Mouse (Mus musculus): ENCODE measurements around the gene Pprc1. TPM values are rescaled to one million over a fixed set of nuclear protein-coding genes. Genes with fewer than 3 reads are reported as not detected.

Gene Pprc1
- total RNA-seq, 2 experiments from 2014 or later = 13.8 to 14.1 TPM

- no peak for DNase-seq
- intact Hi-C loops (cut with DNase I) = no loop called here
Observed at GRCm38 (mm10) chr19:46032731-46033510, 11.8 kb upstream of the Pprc1 start.

- intact Hi-C loops (cut with DNase I) = no loop called here
- DNase-seq = no peak
Observed at GRCm38 (mm10) chr19:46033911-46034310, 10.8 kb upstream of the Pprc1 start.

DNA sequence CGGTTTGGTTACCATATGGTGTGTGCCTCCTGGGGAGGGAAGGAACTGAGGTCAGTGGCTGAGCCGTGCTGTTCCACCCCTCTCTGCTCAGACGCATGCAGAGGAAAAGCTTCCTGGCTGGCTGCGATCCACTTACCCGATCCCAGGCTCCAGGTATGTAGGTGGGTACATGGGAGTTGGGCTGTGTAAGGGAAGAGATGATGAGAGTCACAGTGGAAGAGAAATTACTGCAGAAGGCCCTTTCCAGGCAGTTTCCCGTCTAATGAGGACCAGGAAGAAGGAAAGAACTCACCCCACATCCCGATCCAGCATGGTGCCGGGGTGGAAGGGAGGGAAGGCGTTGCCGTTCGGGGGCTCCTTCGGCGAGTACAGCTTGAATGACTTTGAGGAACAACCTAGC lies 8.7 kb upstream of the Pprc1 start:
- intact Hi-C loops (cut with DNase I) = no loop called here
- DNase-seq = no peak

DNA sequence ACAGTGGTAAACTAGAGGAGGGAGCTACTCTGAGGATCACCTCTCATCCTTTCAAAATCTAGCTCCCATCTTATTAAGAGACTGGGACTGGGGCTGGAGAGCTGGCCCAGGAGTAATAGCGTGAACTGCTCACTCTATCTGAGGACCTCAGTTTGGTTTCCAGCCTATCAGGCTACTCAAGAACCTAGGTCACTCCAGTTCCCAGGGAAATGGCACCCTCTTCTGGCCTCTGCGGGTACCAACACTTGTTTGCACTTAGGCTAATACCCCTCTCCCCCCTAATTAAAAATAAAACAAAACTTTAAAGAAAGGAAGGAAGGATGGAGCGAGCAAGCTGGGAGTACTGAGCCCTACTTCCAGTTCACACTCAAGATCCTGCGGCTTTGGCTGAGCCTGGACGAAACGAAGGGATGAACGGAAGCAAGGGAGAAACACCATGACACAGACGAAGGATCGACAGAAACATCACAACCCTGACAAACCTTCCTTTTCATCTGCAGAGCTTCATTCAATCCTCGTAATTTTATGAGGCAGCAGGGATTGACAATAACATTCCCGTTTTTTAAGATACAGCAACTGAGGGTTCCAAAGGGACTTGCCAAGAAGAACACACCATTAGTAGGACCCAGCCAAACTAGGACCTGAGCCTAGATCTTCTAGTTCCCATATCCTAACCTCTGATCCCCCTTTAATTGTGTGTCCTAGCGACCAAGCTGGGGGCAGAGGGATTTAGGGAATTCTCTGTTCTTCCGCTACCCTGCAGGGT lies 8.0 kb upstream of the Pprc1 start:
- intact Hi-C loops (cut with DNase I) = no loop called here
- DNase-seq = no peak

DNA sequence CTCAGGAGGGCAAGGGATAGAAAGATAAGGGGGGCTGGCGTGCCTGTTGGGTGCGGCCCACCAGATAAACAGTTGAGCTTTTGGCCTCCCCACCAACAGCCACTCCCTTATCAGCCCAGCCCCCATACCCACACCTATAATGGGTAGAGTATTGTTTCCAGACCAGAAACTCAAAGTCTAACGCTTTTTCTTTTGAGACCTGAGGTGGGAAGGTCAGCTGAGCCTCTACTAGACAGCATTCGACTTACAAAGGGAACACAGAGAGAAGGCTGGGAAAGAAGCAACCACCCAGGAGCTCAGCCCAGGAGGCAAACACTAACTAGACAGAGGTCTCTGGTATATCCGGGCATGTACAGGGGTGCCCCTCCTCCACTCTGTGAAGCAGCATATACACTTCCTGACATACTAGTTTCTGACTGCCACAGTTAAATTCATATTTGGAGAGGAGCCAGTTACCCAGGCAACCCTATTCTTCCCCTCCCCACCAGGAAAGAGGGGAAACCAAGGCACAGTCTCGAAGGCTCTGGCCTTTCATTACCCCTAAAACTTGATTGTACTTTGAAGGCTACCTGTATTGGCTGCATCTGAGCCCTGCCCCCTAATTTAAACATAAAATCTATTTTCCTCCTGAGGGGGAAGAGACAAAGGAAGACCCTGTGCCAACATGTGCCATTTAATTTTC lies 7.3 kb upstream of the Pprc1 start:
- intact Hi-C loops (cut with DNase I) = no loop called here
- DNase-seq = no peak

DNA sequence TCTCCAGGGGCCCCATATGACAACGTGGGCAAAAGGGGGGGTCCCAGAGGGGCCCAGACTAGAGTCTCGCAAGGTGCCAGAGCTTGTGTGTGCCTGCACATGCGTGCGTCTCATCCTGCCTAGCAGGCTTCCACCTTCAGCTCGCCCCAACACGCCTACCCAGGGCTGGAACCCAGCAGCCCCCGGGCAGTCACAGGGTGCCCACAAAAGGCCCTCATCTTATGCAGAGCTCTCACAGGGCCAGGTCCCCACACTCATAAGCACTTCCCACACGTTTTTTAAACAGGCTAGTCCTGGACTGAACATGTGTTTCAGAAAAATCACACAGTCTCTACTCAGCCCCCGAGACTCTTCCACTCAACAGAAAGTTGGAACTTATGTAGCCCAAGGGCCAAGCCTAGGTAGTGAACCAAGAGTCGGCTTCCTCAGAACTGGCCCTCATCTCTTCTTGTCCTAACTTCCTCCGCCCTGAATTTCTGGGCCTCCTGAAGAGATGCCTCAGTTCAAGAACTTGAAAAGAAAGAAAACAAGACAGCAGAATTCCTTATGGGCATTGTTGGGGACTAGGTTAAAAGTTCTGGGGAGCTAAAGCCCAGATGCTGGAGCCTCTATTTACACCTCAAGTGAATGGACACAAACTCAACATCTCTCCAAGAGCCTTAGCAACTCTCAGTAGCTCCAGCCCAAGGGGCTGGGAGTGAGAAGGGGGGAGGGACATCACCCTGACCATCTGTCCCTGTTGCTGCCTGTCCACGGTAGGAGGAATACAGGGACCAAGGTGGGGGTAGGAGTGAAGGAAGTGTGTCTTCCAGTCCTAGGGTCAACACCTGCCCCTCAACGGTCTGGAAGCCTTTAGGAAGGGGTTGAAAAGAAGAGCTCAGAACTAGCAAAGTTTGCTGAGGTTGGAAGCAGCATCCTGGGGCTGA lies 6.5 kb upstream of the Pprc1 start:
- intact Hi-C loops (cut with DNase I) = no loop called here
- DNase-seq = no peak

DNA sequence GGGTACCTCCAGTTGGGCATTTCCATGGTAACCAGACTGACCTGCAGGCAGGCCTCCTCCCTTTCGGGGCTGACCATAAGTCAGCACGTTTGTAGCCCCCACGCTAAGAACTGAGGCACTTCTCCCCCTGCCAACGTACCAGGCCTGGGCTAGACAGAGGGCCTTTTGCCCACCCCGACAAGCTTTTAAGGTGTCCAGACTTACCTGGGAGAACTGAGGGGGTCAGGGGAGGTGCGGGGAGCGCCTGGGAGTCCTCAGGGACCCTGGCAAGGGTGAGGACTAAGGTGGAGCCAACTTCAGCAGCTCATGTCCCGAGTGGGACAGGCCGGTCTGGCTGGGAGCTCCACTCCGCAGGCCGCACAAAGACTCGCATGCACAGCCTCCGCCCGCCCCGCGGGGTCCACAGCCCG lies 5.8 kb upstream of the Pprc1 start:
- no peak for DNase-seq
- intact Hi-C loops (cut with DNase I) = no loop called here

- DNase-seq = peak; percentile 93 to 95
- intact Hi-C loops (cut with DNase I) = no loop called here
Observed at GRCm38 (mm10) chr19:46039478-46039877, 5.2 kb upstream of the Pprc1 start.

- DNase-seq = no peak
Observed at GRCm38 (mm10) chr19:46040149-46040902, 4.4 kb upstream of the Pprc1 start.

DNA sequence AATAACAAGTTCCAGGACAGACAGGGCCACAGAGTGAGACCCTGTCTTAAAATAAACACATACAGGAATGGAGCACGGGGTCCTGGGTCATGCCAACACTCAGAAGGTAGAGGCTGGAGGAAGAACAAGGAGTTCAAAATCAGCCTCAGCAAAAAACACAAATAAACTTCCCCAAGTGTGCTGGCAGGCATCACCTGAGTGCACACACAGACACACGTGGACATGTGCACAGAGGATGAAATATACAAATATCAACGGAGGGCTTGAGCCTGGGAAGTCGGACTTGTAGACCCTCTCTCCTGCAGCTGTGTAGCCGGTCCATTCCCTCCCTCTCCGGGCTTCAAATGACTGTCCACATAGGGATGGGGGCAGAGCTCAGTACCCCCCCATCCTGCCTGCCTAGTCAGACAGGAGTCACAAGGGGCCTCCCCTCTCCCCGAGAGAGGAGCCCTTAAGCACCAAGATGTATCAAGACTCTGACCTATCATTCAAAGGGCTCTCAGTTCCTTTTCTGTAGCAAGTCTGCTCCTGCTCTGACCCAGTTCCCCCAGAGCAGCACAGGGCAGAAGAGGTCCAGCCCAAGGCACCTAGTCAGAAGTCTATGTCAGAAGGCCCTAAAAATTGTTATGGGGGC lies 3.3 kb upstream of the Pprc1 start:
- intact Hi-C loops (cut with DNase I) = no loop called here
- DNase-seq = no peak

More at GRCm38 (mm10) chr19:46040149-46040902, 4.4 kb upstream of the Pprc1 start:
- intact Hi-C loops (cut with DNase I) = no loop called here

- peak; percentile 86 to 91 for DNase-seq
- intact Hi-C loops (cut with DNase I) = no loop called here
Observed at GRCm38 (mm10) chr19:46041933-46042475, 2.7 kb upstream of the Pprc1 start.

GRCm38 (mm10) chr19:46042476-46043011 lies 2.1 kb upstream of the Pprc1 start:
- intact Hi-C loops (cut with DNase I) = no loop called here

GRCm38 (mm10) chr19:46043380-46043779 lies 1.3 kb upstream of the Pprc1 start:
- intact Hi-C loops (cut with DNase I) = no loop called here
- DNase-seq = peak in 1 of 2 experiments; percentile 42

More at GRCm38 (mm10) chr19:46042476-46043011, 2.1 kb upstream of the Pprc1 start:
- no peak for DNase-seq

GRCm38 (mm10) chr19:46044993-46045695 lies 458 bp downstream of the Pprc1 start, which contains the start of gene Ldb1:
Gene Ldb1, minus strand, starts transcription at chr19:46045214.
- intact Hi-C loops (cut with DNase I) = no loop called here

GRCm38 (mm10) chr19:46045696-46046311 lies 1.1 kb downstream of the Pprc1 start:
- intact Hi-C loops (cut with DNase I) = no loop called here
- peak; percentile 61 to 62 for DNase-seq

More at GRCm38 (mm10) chr19:46044993-46045695, 458 bp downstream of the Pprc1 start, which contains the start of gene Ldb1:
- DNase-seq = peak; percentile 87 to 89

- intact Hi-C loops (cut with DNase I) = no loop called here
- no peak for DNase-seq
Observed at GRCm38 (mm10) chr19:46046621-46047025, 1.9 kb downstream of the Pprc1 start.

- intact Hi-C loops (cut with DNase I) = no loop called here
- DNase-seq = no peak
Observed at GRCm38 (mm10) chr19:46047426-46047825, 2.7 kb downstream of the Pprc1 start.
